Mouse (Mus musculus) neural tube, embryonic 12.5 days (tissue): ENCODE data around the gene Arrb1. TPM values are rescaled to one million over a fixed set of nuclear protein-coding genes. Genes with fewer than 3 reads are reported as not detected.

ENCODE experiments used
- ATAC-seq: fragments of 200-750 bp; cut with Nextera tagmentation; 2 replicates; pipeline ENCODE4 v1.8.0; 2017; ENCODE audit warnings: low read depth, mild to moderate bottlenecking, moderate TSS enrichment, moderate library complexity; ENCODE audit not compliant: low FRiP score
- H3K27ac ChIP-seq: fragments of 300-500 bp; sonication (generic); 2 replicates; pipeline ENCODE4 v1.5.1; 2016
- H3K27me3 ChIP-seq: fragments of 300-500 bp; sonication (generic); replicated peaks from 2 replicates; pipeline ENCODE4 v1.6.1; 2016; ENCODE audit warnings: mild to moderate bottlenecking
- H3K36me3 ChIP-seq: fragments of 300-500 bp; sonication (generic); 2 replicates; pipeline ENCODE4 v1.6.1; 2016; ENCODE audit warnings: mild to moderate bottlenecking
- H3K4me1 ChIP-seq: fragments of 300-500 bp; sonication (generic); 2 replicates; pipeline ENCODE4 v1.6.1; 2016
- H3K4me2 ChIP-seq: fragments of 300-500 bp; sonication (generic); replicated peaks from 2 replicates; pipeline ENCODE4 v1.6.1; 2016; ENCODE audit warnings: mild to moderate bottlenecking
- H3K4me3 ChIP-seq: fragments of 300-500 bp; sonication (generic); 2 replicates; pipeline ENCODE4 v1.5.1; 2016
- H3K9ac ChIP-seq: fragments of 300-500 bp; sonication (generic); 2 replicates; pipeline ENCODE4 v1.6.1; 2016; ENCODE audit warnings: mild to moderate bottlenecking
- H3K9me3 ChIP-seq: fragments of 300-500 bp; sonication (generic); 2 replicates; pipeline ENCODE4 v1.6.1; 2016; ENCODE audit warnings: mild to moderate bottlenecking
- WGBS: fragments of 180-500 bp; shearing (Covaris S2); methylation state at CpG from one replicate; pipeline ENCODE4 v1.1.7; 2016; 5-methylcytosine and 5-hydroxymethylcytosine counted together
- polyA plus RNA-seq: library from polyadenylated mRNA; unstranded; fragments of >200 nt; fragmentation: Nextera tagmentation; extraction: Ambion mirVana; gene quantifications from 2 replicates; pipeline ENCODE4 v1.2.1, GENCODE M21; 2016

Gene Arrb1
- polyA plus RNA-seq, 1 experiment from 2014 or later: 18.4 TPM

DNA sequence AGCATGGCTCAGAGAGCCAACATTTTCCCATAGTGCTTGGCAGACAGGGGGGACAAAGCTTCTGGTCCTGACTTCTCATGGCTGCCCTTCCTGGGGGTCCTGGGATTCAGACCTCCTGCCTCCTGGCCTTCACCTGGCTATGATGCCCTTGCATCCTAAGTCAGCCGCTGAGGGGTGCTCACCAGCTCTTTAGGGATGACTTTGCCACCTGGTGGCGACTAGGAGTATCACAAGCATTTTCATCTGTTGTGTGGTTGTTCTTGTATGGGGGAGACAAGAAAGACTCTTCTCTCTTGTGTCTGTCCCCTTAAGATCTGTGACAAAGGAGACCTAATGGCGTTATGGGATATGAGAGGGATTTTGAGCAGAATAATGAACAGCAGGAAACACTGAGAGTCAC is 54.8 kb downstream of the Arrb1 start:
- Histone ChIP-seq H3K9me3 (no peaks in the 10 kb centered on the region), H3K9ac (no peak overlapping the region), H3K4me2 (no peak overlapping the region), H3K36me3 (peaks cover 46% of the 10 kb centered on the region), H3K4me1 (peaks cover 5% of the 10 kb centered on the region; the same call in 1 of the 2 replicates), H3K27ac (no peak overlapping the region), H3K27me3 (no peaks in the 10 kb centered on the region), H3K4me3 (no peak overlapping the region)
- 0 out of 2 replicates have a peak, but pooled peaks have one; percentile 19 for ATAC-seq
- 6% methylated on average over 3 of the region's 3 CpGs for WGBS

DNA sequence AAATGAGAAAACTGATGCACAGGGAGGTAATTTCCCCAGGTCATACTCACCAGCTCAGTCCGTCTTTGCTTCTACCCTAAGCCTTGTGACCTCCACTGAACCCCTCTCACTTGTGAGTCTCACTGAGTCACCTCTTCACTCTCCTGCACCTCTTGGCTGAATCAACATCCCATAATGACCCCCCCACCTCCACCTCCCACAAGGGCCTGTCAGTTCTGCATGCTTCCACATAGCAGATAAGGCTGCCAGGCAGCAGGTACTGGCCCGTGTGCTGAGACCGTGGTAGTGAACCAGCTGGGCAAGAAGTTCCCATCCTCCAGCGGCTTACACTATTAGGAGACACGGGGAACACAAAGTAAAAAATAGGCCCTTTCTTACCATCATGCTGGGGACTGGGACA is 55.4 kb downstream of the Arrb1 start:
- H3K27ac ChIP-seq: no peak overlapping the region
- H3K9ac ChIP-seq: no peak overlapping the region
- no peaks in the 10 kb centered on the region for H3K27me3 ChIP-seq
- no peak; the same call in 1 of the 2 replicates for ATAC-seq
- H3K9me3 ChIP-seq: no peaks in the 10 kb centered on the region
- peaks cover 5% of the 10 kb centered on the region; the same call in 1 of the 2 replicates for H3K4me1 ChIP-seq
- 46% methylated on average over 5 of the region's 5 CpGs for WGBS
- no peak overlapping the region for H3K4me3 ChIP-seq
- H3K4me2 ChIP-seq: no peak overlapping the region
- peaks cover 51% of the 10 kb centered on the region for H3K36me3 ChIP-seq

DNA sequence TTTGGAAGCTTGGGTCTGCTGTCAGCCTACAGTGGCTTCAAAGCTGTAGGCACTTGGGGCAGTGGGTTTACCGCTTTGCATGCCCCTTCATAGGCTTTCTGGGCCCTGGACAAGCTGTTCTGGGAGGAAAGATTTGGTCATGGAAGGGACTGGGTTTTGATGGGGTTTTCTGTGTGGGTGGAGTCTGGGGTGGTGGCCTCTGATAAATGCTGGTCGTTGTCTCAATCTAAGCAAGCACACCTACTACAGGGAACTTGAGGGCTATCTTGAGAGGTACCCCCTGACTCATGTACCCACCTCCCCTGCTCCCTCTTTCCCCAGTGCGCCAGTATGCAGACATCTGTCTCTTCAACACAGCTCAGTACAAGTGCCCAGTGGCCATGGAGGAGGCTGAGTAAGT is 57.4 kb downstream of the Arrb1 start:
- H3K36me3 ChIP-seq: peaks cover 61% of the 10 kb centered on the region
- WGBS: 96% methylated on average over 3 of the region's 3 CpGs
- ATAC-seq: no peak
- no peaks in the 10 kb centered on the region for H3K4me1 ChIP-seq
- no peak overlapping the region for H3K4me2 ChIP-seq
- no peak overlapping the region for H3K9ac ChIP-seq
- H3K27me3 ChIP-seq: no peaks in the 10 kb centered on the region
- H3K4me3 ChIP-seq: no peak overlapping the region
- H3K27ac ChIP-seq: no peak overlapping the region
- no peaks in the 10 kb centered on the region for H3K9me3 ChIP-seq

DNA sequence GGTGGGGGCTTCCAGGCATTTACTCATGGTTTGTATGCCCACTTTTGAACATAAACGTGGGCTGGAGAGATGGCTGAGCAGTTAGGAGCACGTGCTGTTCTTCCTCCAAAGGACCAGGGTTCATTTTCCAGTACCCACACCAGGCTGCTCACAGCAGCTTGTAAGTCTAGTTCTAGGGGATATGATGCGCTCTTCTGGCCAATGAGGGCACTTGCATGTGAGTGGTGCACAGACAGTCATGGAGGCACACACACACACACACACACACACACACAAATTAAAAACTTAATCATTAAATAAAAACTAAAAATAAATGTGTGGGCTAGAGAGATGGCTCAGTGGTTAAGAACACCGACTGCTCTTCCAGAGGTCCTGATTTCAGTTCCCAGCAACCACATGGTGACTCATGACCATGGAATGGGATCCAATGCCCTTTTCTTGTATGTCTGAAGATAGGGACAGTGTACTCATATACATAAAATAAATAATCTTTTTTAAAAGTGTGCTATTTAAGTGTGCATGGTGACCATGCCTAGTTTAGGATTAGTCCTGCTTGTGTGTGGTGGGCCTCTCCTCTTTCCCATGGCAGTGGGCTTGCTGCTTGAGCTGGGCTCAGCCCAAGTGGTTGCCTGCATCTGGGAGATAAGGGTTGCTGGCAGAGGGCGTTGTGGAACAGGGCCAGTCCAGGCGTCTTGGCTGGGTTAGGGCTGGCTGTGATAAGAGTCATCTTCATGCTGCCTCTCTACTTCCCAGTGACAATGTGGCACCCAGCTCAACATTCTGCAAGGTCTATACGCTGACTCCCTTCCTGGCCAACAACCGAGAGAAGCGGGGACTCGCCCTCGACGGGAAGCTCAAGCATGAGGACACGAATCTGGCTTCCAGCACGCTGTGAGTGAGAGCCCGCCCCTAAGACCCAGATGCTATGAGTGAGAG is 58.9 kb downstream of the Arrb1 start:
- Histone ChIP-seq H3K4me2 (no peak overlapping the region), H3K27ac (no peak overlapping the region), H3K36me3 (peaks cover 56% of the 10 kb centered on the region), H3K4me3 (no peak overlapping the region), H3K9ac (no peak overlapping the region), H3K27me3 (no peaks in the 10 kb centered on the region), H3K4me1 (no peaks in the 10 kb centered on the region), H3K9me3 (no peaks in the 10 kb centered on the region)
- ATAC-seq: no peak
- WGBS: 91% methylated on average over 15 of the region's 15 CpGs

DNA sequence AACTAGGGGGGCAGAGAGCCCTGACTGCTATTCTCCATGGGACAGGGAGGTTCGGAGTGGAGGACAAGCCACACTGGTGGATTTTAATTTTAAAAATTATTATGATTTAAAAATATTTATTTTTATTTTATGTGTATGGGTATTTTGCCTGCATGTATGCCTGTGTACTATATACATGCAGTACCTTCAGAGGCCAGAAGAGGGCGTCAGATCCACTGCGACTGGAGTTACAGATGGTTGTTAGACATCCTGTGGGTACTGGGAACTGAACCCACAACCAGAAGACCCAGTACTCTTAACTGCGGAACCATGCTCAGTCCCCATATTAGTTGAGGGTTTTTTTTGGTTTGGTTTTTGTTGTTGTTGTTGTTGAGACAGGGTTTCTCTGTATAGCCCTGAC is 63.5 kb downstream of the Arrb1 start:
- no peak overlapping the region for H3K9ac ChIP-seq
- H3K4me1 ChIP-seq: no peaks in the 10 kb centered on the region
- no peak for ATAC-seq
- no peaks in the 10 kb centered on the region for H3K27me3 ChIP-seq
- 77% methylated on average over 4 of the region's 4 CpGs for WGBS
- no peak overlapping the region for H3K27ac ChIP-seq
- no peaks in the 10 kb centered on the region for H3K9me3 ChIP-seq
- H3K4me3 ChIP-seq: no peak overlapping the region
- H3K36me3 ChIP-seq: peaks cover 77% of the 10 kb centered on the region
- H3K4me2 ChIP-seq: no peak overlapping the region

DNA sequence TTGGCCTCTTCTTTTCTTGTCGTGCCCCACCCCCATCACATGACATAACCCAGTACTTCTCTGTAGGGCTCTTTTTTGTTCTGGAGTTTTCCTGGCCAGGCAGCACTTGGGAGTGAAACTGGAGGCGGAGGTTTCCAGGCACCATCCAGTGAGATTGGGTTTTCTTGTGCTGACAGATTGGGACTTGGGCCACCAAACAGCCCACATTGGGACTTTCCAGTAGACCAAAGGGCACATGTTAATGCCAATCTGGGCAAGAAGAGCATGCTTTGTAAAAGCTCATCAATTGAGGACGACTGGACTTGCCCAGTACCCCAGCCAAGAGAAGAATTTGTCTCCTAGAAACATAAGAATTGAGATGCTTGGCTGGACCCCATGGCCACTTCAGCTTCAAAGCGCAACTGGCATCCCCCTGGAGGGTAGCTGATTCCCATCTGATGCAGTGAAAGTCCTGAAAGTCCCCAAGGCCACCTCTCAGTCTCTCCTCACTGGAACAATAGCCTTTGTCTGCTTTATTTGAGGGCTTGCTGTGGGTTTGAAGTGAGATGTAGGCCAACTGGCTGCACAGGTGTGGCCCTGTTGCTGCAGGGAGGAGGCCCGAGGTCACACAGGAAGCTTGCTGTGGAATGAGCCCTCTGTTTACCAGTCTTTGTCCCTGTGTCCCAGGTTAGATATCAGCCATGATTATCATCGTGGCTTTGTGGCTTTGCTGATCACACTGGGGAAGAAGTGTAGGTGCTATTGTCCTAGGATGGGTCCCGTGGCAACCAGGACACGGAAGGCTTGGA is 68.8 kb downstream of the Arrb1 start:
- no peak overlapping the region for H3K9ac ChIP-seq
- peaks cover 44% of the 10 kb centered on the region for H3K36me3 ChIP-seq
- no peaks in the 10 kb centered on the region for H3K4me1 ChIP-seq
- H3K9me3 ChIP-seq: no peaks in the 10 kb centered on the region
- no peaks in the 10 kb centered on the region for H3K27me3 ChIP-seq
- no peak overlapping the region for H3K4me2 ChIP-seq
- no peak overlapping the region for H3K4me3 ChIP-seq
- 91% methylated on average over 8 of the region's 8 CpGs for WGBS
- no peak overlapping the region for H3K27ac ChIP-seq
- no peak for ATAC-seq

DNA sequence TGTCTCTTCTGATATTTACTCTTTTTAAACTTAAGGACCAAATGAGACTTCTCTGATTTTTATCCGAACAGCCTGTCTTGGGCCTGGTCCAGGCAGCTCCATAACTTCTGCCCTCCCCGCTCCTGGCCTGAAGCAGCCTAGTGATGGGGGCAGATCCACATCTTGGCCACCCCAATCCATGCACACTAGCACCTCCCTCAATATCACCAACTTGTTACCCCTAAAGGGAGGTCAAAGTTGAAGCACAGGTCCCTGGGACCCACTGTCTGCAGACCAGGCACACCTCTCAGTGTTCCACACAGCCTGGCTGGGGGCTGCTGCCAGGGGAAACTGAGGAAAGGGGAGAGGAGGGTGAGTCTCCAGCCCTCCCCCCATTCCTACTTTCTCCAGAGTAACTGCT is 69.8 kb downstream of the Arrb1 start:
- H3K4me1 ChIP-seq: no peaks in the 10 kb centered on the region
- no peak overlapping the region for H3K27ac ChIP-seq
- 98% methylated on average over 2 of the region's 2 CpGs for WGBS
- peaks cover 40% of the 10 kb centered on the region for H3K36me3 ChIP-seq
- no peak overlapping the region for H3K4me3 ChIP-seq
- no peak overlapping the region for H3K4me2 ChIP-seq
- no peaks in the 10 kb centered on the region for H3K27me3 ChIP-seq
- no peaks in the 10 kb centered on the region for H3K9me3 ChIP-seq
- no peak for ATAC-seq
- no peak overlapping the region for H3K9ac ChIP-seq

DNA sequence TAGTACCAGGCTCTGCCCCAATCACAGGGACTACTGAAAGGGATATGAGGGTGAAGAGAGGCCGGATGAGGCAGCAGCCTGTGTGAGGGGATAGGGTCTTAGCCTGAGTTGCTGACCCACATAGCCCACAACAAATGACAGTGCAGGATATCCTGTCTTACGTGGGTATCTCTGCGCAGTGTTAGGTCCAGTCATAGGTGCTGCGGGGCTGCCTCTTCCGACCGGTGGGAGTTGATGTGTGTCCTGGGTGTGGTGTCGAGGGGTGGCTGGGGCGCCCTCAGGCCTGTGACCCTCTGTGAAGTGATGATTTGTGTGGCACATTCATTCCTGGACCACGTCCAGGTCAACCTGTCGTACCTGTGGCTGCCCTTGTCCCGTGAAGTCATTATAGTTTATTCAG is 71.0 kb downstream of the Arrb1 start:
- H3K36me3 ChIP-seq: peaks cover 28% of the 10 kb centered on the region
- ATAC-seq: no peak
- no peak overlapping the region for H3K4me3 ChIP-seq
- H3K4me1 ChIP-seq: no peaks in the 10 kb centered on the region
- WGBS: 85% methylated on average over 11 of the region's 11 CpGs
- no peak overlapping the region for H3K27ac ChIP-seq
- H3K27me3 ChIP-seq: no peaks in the 10 kb centered on the region
- H3K9me3 ChIP-seq: no peaks in the 10 kb centered on the region
- H3K9ac ChIP-seq: no peak overlapping the region
- no peak overlapping the region for H3K4me2 ChIP-seq

DNA sequence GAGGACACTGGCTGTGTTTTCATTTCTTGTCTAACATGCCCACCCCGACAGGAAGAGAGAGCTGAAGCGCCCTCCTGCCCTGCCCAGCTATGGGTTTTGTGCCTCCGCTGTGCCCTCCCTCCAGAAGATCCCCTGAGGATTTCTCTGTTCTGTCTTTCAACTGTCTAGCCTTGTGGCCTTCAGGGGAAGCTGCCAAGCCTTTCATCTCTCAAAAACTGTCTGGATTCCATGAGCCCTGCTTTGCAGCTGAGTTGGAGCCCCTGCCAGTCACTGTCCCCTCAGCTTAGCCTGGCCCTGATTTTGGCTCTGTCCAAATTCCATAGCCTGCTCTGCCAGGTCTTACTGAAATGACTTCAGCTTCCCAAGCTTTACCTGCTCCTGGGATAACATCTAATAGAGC is 71.5 kb downstream of the Arrb1 start:
- no peaks in the 10 kb centered on the region for H3K4me1 ChIP-seq
- no peaks in the 10 kb centered on the region for H3K27me3 ChIP-seq
- WGBS: 67% methylated on average over 3 of the region's 3 CpGs
- no peak overlapping the region for H3K27ac ChIP-seq
- no peak overlapping the region for H3K9ac ChIP-seq
- no peak overlapping the region for H3K4me2 ChIP-seq
- H3K9me3 ChIP-seq: no peaks in the 10 kb centered on the region
- ATAC-seq: no peak
- H3K36me3 ChIP-seq: peaks cover 23% of the 10 kb centered on the region
- H3K4me3 ChIP-seq: no peak overlapping the region

DNA sequence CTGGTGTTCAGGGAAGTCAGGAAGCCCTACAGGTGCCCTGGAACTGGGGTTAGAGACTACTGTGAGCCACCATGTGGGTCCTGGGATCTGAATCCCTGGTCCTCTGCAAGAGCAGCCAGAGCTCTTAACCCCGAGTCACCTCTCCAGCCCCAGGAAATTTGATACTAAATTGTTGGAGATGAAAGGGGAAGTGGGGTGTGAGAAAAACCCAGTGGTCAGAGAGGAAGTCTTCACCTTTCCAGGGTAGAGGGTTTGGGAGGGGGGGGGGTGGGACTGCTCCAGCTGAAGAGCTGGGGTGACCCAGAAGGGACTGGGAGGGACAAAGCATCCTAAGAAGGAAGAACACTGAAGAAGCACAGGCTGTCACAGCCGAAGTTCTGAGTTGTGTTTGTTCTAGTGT is 72.4 kb downstream of the Arrb1 start:
- H3K27ac ChIP-seq: no peak overlapping the region
- no peaks in the 10 kb centered on the region for H3K4me1 ChIP-seq
- H3K9me3 ChIP-seq: no peaks in the 10 kb centered on the region
- no peaks in the 10 kb centered on the region for H3K27me3 ChIP-seq
- H3K4me2 ChIP-seq: no peak overlapping the region
- H3K9ac ChIP-seq: no peak overlapping the region
- peaks cover 16% of the 10 kb centered on the region for H3K36me3 ChIP-seq
- H3K4me3 ChIP-seq: no peak overlapping the region
- WGBS: 71% methylated on average over 2 of the region's 2 CpGs
- ATAC-seq: no peak

DNA sequence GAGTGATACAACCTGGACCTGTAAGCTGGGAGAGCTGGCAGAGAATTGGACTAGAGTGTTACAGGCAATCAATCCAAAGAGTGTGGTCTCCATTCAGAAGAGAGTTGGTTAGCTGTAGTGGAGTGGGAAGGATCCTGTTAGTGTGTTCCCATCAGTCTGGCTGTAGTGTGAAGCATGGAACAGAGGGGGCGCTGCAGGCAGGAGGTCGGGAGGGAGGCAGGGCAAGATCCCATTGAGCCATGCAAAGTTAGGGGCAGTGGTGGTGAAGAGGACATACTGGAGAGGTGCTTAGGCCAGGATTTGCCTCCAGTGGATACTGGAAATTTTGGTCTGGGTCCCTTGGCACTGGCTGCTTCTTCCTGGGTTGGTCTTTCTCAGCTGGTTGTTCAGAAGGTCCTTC is 83.0 kb downstream of the Arrb1 start:
- H3K27me3 ChIP-seq: 0 out of 2 replicates have a peak, but pooled peaks cover 4% of the 10 kb centered on the region
- H3K9ac ChIP-seq: no peak overlapping the region
- no peak overlapping the region for H3K27ac ChIP-seq
- 75% methylated on average over 2 of the region's 2 CpGs for WGBS
- H3K4me2 ChIP-seq: no peak overlapping the region
- no peak for ATAC-seq
- H3K4me1 ChIP-seq: no peaks in the 10 kb centered on the region
- no peaks in the 10 kb centered on the region for H3K36me3 ChIP-seq
- H3K9me3 ChIP-seq: no peaks in the 10 kb centered on the region
- H3K4me3 ChIP-seq: no peak overlapping the region

DNA sequence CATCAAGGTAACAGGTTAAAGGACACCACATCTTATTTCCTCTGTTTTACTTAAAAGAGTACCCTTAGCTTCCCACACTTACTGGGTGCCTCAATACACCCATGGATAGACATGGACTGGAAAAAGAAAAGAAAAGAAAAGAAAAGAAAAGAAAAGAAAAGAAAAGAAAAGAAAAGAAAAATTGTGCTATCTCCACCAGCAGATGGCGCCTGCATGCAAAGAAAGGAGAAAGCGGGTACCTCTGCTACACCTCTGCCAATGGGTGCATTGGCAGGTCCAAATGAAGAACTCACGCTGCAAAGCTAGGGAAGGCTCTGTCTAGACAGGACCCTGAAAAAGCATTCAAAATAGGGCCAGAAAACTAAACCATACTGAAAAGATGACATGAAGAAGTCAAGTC is 83.6 kb downstream of the Arrb1 start:
- Histone ChIP-seq H3K27ac (no peak overlapping the region), H3K4me2 (no peak overlapping the region), H3K9ac (no peak overlapping the region), H3K4me3 (no peak overlapping the region), H3K36me3 (no peaks in the 10 kb centered on the region), H3K27me3 (0 out of 2 replicates have a peak, but pooled peaks cover 4% of the 10 kb centered on the region), H3K4me1 (no peaks in the 10 kb centered on the region), H3K9me3 (no peaks in the 10 kb centered on the region)
- WGBS: 8% methylated on average over 3 of the region's 3 CpGs
- ATAC-seq: no peak; the same call in 1 of the 2 replicates
